Mouse (Mus musculus): ENCODE data around the gene Gm45711.

Gm45711 gene

GRCm38 (mm10) chr8:104234573-104234972, 75.3 kb downstream of the Gm45711 start:
- peak; percentile 56 for DNase-seq

GRCm38 (mm10) chr8:104232919-104233318, 77.0 kb downstream of the Gm45711 start:
- DNase-seq: no peak

- DNase-seq: no peak
These were observed 77.8 kb downstream of the Gm45711 start for GRCm38 (mm10) chr8:104232039-104232438.

All from embryo, embryonic 11 days (tissue).